Mouse (Mus musculus): ENCODE measurements around the gene Tgm4. TPM values are rescaled to one million over a fixed set of nuclear protein-coding genes. Genes with fewer than 3 reads are reported as not detected.

Gene Tgm4
- total and polyA plus RNA-seq, 2 experiments from 2014 or later, result 0.27 to 0.48 TPM

GRCm38 (mm10) chr9:123021636-123022379 is 12.7 kb upstream of the Tgm4 start:
- Histone ChIP-seq H3K9ac (replicated peaks; ENCODE audit: low read length, poor library complexity, severe bottlenecking) (peak overlapping the region; percentile 79), H3K27ac (ENCODE audit: low read depth, low read length) (peak overlapping the region; percentile 88; the same call in 1 of the 2 replicates), H3K9me3 (ENCODE audit: low read length) (no peaks in the 10 kb centered on the region), H3K4me2 (ENCODE audit: low read depth, low read length, poor library complexity, severe bottlenecking) (peak overlapping the region; percentile 75), H3K27me3 (ENCODE audit: insufficient read depth, low read length) (no peaks in the 10 kb centered on the region), H3K4me1 (ENCODE audit: insufficient read depth, low read length) (no peaks in the 10 kb centered on the region; the same call in none of the 2 replicates), H3K4me3 (ENCODE audit: low read depth, low read length) (peak overlapping the region; percentile 70), H3K36me3 (ENCODE audit: insufficient read depth, low read length) (no peaks in the 10 kb centered on the region)
- peak; percentile 55 for TF ChIP-seq CTCF (IDR thresholded peaks at IDR 0.05)
- peak; percentile 44 for ATAC-seq (ENCODE audit: low FRiP score)
- peak; percentile 46 for DNase-seq (ENCODE audit: low spot score)
- 36% methylated on average over 18 of the region's 24 CpGs for WGBS

- no peak for TF ChIP-seq CTCF (IDR thresholded peaks at IDR 0.05)
- Histone ChIP-seq H3K27ac (ENCODE audit: low read depth, low read length) (no peak overlapping the region), H3K9me3 (ENCODE audit: low read length) (no peaks in the 10 kb centered on the region), H3K27me3 (ENCODE audit: insufficient read depth, low read length) (no peaks in the 10 kb centered on the region), H3K9ac (replicated peaks; ENCODE audit: low read length, poor library complexity, severe bottlenecking) (no peak overlapping the region), H3K36me3 (ENCODE audit: insufficient read depth, low read length) (no peaks in the 10 kb centered on the region), H3K4me3 (ENCODE audit: low read depth, low read length) (no peak overlapping the region), H3K4me1 (ENCODE audit: insufficient read depth, low read length) (no peaks in the 10 kb centered on the region; the same call in none of the 2 replicates), H3K4me2 (ENCODE audit: low read depth, low read length, poor library complexity, severe bottlenecking) (no peak overlapping the region)
- DNase-seq (ENCODE audit: low spot score) (no peak), ATAC-seq (ENCODE audit: low FRiP score) (no peak)
- WGBS, result 77% methylated on average over 2 of the region's 2 CpGs
Measured at GRCm38 (mm10) chr9:123024201-123024600, 10.3 kb upstream of the Tgm4 start.

GRCm38 (mm10) chr9:123031496-123032246 is 2.9 kb upstream of the Tgm4 start:
- Histone ChIP-seq H3K9ac (replicated peaks; ENCODE audit: low read length, poor library complexity, severe bottlenecking) (no peak overlapping the region), H3K27ac (ENCODE audit: low read depth, low read length) (no peak overlapping the region), H3K4me3 (ENCODE audit: low read depth, low read length) (no peak overlapping the region), H3K4me1 (ENCODE audit: insufficient read depth, low read length) (no peaks in the 10 kb centered on the region), H3K36me3 (ENCODE audit: insufficient read depth, low read length) (no peaks in the 10 kb centered on the region), H3K9me3 (ENCODE audit: low read length) (no peaks in the 10 kb centered on the region), H3K4me2 (ENCODE audit: low read depth, low read length, poor library complexity, severe bottlenecking) (no peak overlapping the region), H3K27me3 (ENCODE audit: insufficient read depth, low read length) (no peaks in the 10 kb centered on the region)
- WGBS, result 83% methylated on average over 13 of the region's 13 CpGs
- no peak for TF ChIP-seq CTCF (IDR thresholded peaks at IDR 0.05)
- DNase-seq (ENCODE audit: low spot score) (no peak), ATAC-seq (ENCODE audit: low FRiP score) (no peak)

GRCm38 (mm10) chr9:123047665-123048064 is 13.1 kb downstream of the Tgm4 start:
- no peak overlapping the region for H3K9ac ChIP-seq (replicated peaks; ENCODE audit: low read length, poor library complexity, severe bottlenecking)
- no peaks in the 10 kb centered on the region for H3K36me3 ChIP-seq (ENCODE audit: insufficient read depth, low read length)
- H3K4me3 ChIP-seq (ENCODE audit: low read depth, low read length), result no peak overlapping the region
- no peak for TF ChIP-seq CTCF (IDR thresholded peaks at IDR 0.05)
- 100% methylated on average over 1 of the region's 1 CpGs for WGBS
- H3K4me1 ChIP-seq (ENCODE audit: insufficient read depth, low read length), result no peaks in the 10 kb centered on the region
- no peak for DNase-seq (ENCODE audit: low spot score)
- H3K27ac ChIP-seq (ENCODE audit: low read depth, low read length), result no peak overlapping the region
- no peak overlapping the region for H3K4me2 ChIP-seq (ENCODE audit: low read depth, low read length, poor library complexity, severe bottlenecking)
- no peaks in the 10 kb centered on the region for H3K9me3 ChIP-seq (ENCODE audit: low read length)
- ATAC-seq (ENCODE audit: low FRiP score), result no peak
- H3K27me3 ChIP-seq (ENCODE audit: insufficient read depth, low read length), result no peaks in the 10 kb centered on the region

- H3K27ac ChIP-seq (ENCODE audit: low read depth, low read length), result no peak overlapping the region
- no peak overlapping the region for H3K9ac ChIP-seq (replicated peaks; ENCODE audit: low read length, poor library complexity, severe bottlenecking)
- no peaks in the 10 kb centered on the region for H3K36me3 ChIP-seq (ENCODE audit: insufficient read depth, low read length)
- H3K4me3 ChIP-seq (ENCODE audit: low read depth, low read length), result no peak overlapping the region
- DNase-seq (ENCODE audit: low spot score) (no peak), ATAC-seq (ENCODE audit: low FRiP score) (no peak)
- H3K4me2 ChIP-seq (ENCODE audit: low read depth, low read length, poor library complexity, severe bottlenecking), result no peak overlapping the region
- H3K9me3 ChIP-seq (ENCODE audit: low read length), result no peaks in the 10 kb centered on the region
- H3K27me3 ChIP-seq (ENCODE audit: insufficient read depth, low read length), result no peaks in the 10 kb centered on the region
- TF ChIP-seq CTCF (IDR thresholded peaks at IDR 0.05), result no peak
- H3K4me1 ChIP-seq (ENCODE audit: insufficient read depth, low read length), result no peaks in the 10 kb centered on the region
Measured at GRCm38 (mm10) chr9:123058724-123059292, 24.3 kb downstream of the Tgm4 start.

- no peak for TF ChIP-seq CTCF (IDR thresholded peaks at IDR 0.05)
- H3K9ac ChIP-seq (replicated peaks; ENCODE audit: low read length, poor library complexity, severe bottlenecking), result no peak overlapping the region
- H3K4me3 ChIP-seq (ENCODE audit: low read depth, low read length), result no peak overlapping the region
- no peaks in the 10 kb centered on the region for H3K4me1 ChIP-seq (ENCODE audit: insufficient read depth, low read length)
- 88% methylated on average over 3 of the region's 3 CpGs for WGBS
- ATAC-seq (ENCODE audit: low FRiP score) (no peak), DNase-seq (ENCODE audit: low spot score) (no peak)
- no peaks in the 10 kb centered on the region for H3K9me3 ChIP-seq (ENCODE audit: low read length)
- no peak overlapping the region for H3K27ac ChIP-seq (ENCODE audit: low read depth, low read length)
- H3K36me3 ChIP-seq (ENCODE audit: insufficient read depth, low read length), result no peaks in the 10 kb centered on the region
- H3K4me2 ChIP-seq (ENCODE audit: low read depth, low read length, poor library complexity, severe bottlenecking), result no peak overlapping the region
- H3K27me3 ChIP-seq (ENCODE audit: insufficient read depth, low read length), result no peaks in the 10 kb centered on the region
Measured at GRCm38 (mm10) chr9:123060172-123060571, 25.6 kb downstream of the Tgm4 start.
